Mouse (Mus musculus) midbrain, embryonic 14.5 days (tissue): ENCODE measurements around the gene Supt6. TPM values are rescaled to one million over a fixed set of nuclear protein-coding genes. Genes with fewer than 3 reads are reported as not detected.
A peak's percentile ranks its signal among the peaks of the same experiment; 100 is the strongest.

Experiments
- ATAC-seq: fragments of 200-750 bp; cut with Nextera tagmentation; 2 replicates; pipeline ENCODE4 v1.8.0; 2017; ENCODE audit warnings: moderate number of reproducible peaks, moderate library complexity; ENCODE audit not compliant: low FRiP score, low TSS enrichment
- DNase-seq: peaks from one replicate; pipeline ENCODE4 v3.0.0-alpha.2; 2015
- H3K27ac ChIP-seq: fragments of 300-500 bp; sonication (generic); replicated peaks from 2 replicates; pipeline ENCODE4 v1.5.1; 2014; ENCODE audit warnings: mild to moderate bottlenecking, low read depth, low read length, moderate library complexity
- H3K27me3 ChIP-seq: fragments of 300-500 bp; sonication (generic); 2 replicates; pipeline ENCODE4 v1.6.1; 2014; ENCODE audit warnings: low read length, control low read depth, mixed read lengths; ENCODE audit not compliant: control insufficient read depth, insufficient read depth
- H3K36me3 ChIP-seq: fragments of 300-500 bp; sonication (generic); 2 replicates; pipeline ENCODE4 v1.6.1; 2014; ENCODE audit warnings: low read length, control low read depth; ENCODE audit not compliant: control insufficient read depth, insufficient read depth
- H3K4me1 ChIP-seq: fragments of 300-500 bp; sonication (generic); 2 replicates; pipeline ENCODE4 v1.6.1; 2014; ENCODE audit warnings: mild to moderate bottlenecking, antibody characterized with exemption, low read length, control low read depth; ENCODE audit not compliant: control insufficient read depth, insufficient read depth
- H3K4me2 ChIP-seq: fragments of 300-500 bp; sonication (generic); 2 replicates; pipeline ENCODE4 v1.6.1; 2014; ENCODE audit warnings: mild to moderate bottlenecking, low read length, moderate library complexity
- H3K4me3 ChIP-seq: fragments of 300-500 bp; sonication (generic); replicated peaks from 2 replicates; pipeline ENCODE4 v1.5.1; 2014; ENCODE audit warnings: low read depth, low read length
- H3K9ac ChIP-seq: fragments of 300-500 bp; sonication (generic); replicated peaks from 2 replicates; pipeline ENCODE4 v1.6.1; 2014; ENCODE audit warnings: mild to moderate bottlenecking, low read length, moderate library complexity
- H3K9me3 ChIP-seq: fragments of 300-500 bp; sonication (generic); 2 replicates; pipeline ENCODE4 v1.6.1; 2016; ENCODE audit warnings: low read length, control low read depth, mixed read lengths; ENCODE audit not compliant: control insufficient read depth
- WGBS: fragments of 180-500 bp; shearing (Covaris S2); extraction: QIAGEN DNeasy Blood & Tissue Kit; methylation state at CpG from one replicate; pipeline ENCODE4 v1.1.7; 2014; 5-methylcytosine and 5-hydroxymethylcytosine counted together
- polyA plus RNA-seq: library from polyadenylated mRNA; unstranded; fragments of >200 nt; fragmentation: Nextera tagmentation; extraction: Ambion mirVana; gene quantifications from 2 replicates; pipeline ENCODE4 v1.2.1, GENCODE M21; 2014

Gene Supt6
- polyA plus RNA-seq, 1 experiment from 2014 or later, result 29.5 TPM

GRCm38 (mm10) chr11:78265571-78265970, 19.8 kb upstream of the Supt6 start:
- Histone ChIP-seq H3K4me1 (0 out of 2 replicates have a peak, but pooled peaks cover 4% of the 10 kb centered on the region), H3K27me3 (no peaks in the 10 kb centered on the region), H3K36me3 (peaks cover 66% of the 10 kb centered on the region), H3K9ac (no peak overlapping the region), H3K9me3 (no peaks in the 10 kb centered on the region), H3K27ac (no peak overlapping the region), H3K4me2 (no peak overlapping the region), H3K4me3 (no peak overlapping the region)
- 97% methylated on average over 6 of the region's 6 CpGs for WGBS
- DNase-seq (no peak), ATAC-seq (no peak)

DNA sequence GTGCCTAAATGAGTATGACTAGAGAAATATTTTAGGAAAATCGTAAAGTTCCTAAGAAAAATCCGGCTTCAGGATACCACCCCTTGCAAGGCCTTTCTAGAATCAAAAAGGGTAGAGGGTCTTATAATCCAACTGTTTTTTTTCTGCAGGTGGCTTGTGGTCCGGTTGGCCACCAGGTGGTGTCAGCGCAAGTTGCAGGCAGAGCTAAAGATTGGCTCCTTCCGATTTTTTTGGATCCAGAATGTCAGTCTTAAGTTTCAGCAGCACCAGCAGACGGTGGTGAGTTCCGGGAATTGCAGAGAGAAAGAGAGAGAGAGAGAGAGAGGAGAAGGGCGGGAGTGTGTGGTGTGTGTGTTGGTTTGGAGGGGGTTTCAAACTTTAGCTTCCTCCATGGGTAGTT, 16.8 kb upstream of the Supt6 start:
- ATAC-seq, result no peak
- WGBS, result 5% methylated on average over 8 of the region's 8 CpGs
- no peak overlapping the region for H3K27ac ChIP-seq
- H3K4me2 ChIP-seq, result peak overlapping the region; percentile 81
- peak overlapping the region; percentile 87 for H3K4me3 ChIP-seq
- H3K9ac ChIP-seq, result peak overlapping the region; percentile 76; the same call in 1 of the 2 replicates
- H3K27me3 ChIP-seq, result no peaks in the 10 kb centered on the region
- peak; percentile 81 for DNase-seq
- H3K4me1 ChIP-seq, result 0 out of 2 replicates have a peak, but pooled peaks cover 4% of the 10 kb centered on the region
- no peaks in the 10 kb centered on the region for H3K9me3 ChIP-seq
- peaks cover 39% of the 10 kb centered on the region for H3K36me3 ChIP-seq

GRCm38 (mm10) chr11:78261380-78262352, 15.9 kb upstream of the Supt6 start, which contains the start of gene 2610507B11Rik:
Gene 2610507B11Rik (plus strand): TSS chr11:78261752.
- peak within 1 kb of the TSS; percentile 87 for H3K4me3 ChIP-seq
- H3K4me2 ChIP-seq, result peak within 1 kb of the TSS; percentile 81
- peak within 1 kb of the TSS; percentile 82 for H3K27ac ChIP-seq
- no peaks in the 10 kb centered on the region for H3K9me3 ChIP-seq
- peak; percentile 97 for ATAC-seq
- no peaks in the 10 kb centered on the region for H3K27me3 ChIP-seq
- H3K4me1 ChIP-seq, result 0 out of 2 replicates have a peak, but pooled peaks cover 4% of the 10 kb centered on the region
- WGBS, result under 1% methylated on average over 96 of the region's 115 CpGs
- peak; percentile 98 for DNase-seq
- peak within 1 kb of the TSS; percentile 76 for H3K9ac ChIP-seq
- peaks cover 30% of the 10 kb centered on the region for H3K36me3 ChIP-seq

- Histone ChIP-seq H3K27ac (no peak overlapping the region), H3K4me1 (0 out of 2 replicates have a peak, but pooled peaks cover 4% of the 10 kb centered on the region), H3K9me3 (no peaks in the 10 kb centered on the region), H3K36me3 (peaks cover 25% of the 10 kb centered on the region), H3K4me3 (peak overlapping the region; percentile 87), H3K9ac (no peak overlapping the region), H3K27me3 (no peaks in the 10 kb centered on the region), H3K4me2 (peak overlapping the region; percentile 81)
- no peak for DNase-seq
- ATAC-seq, result no peak
- WGBS, result 98% methylated on average over 2 of the region's 2 CpGs
Observed at GRCm38 (mm10) chr11:78260489-78261258, 14.9 kb upstream of the Supt6 start.

GRCm38 (mm10) chr11:78256618-78257017, 10.8 kb upstream of the Supt6 start:
- H3K27ac ChIP-seq, result no peak overlapping the region
- 91% methylated on average over 1 of the region's 1 CpGs for WGBS
- no peak for ATAC-seq
- H3K9me3 ChIP-seq, result no peaks in the 10 kb centered on the region
- H3K4me2 ChIP-seq, result no peak overlapping the region
- no peaks in the 10 kb centered on the region for H3K4me1 ChIP-seq
- H3K4me3 ChIP-seq, result no peak overlapping the region
- H3K27me3 ChIP-seq, result no peaks in the 10 kb centered on the region
- H3K9ac ChIP-seq, result no peak overlapping the region
- peak; percentile 9 for DNase-seq
- peaks cover 35% of the 10 kb centered on the region for H3K36me3 ChIP-seq

- Histone ChIP-seq H3K4me2 (peak overlapping the region; percentile 26), H3K27me3 (no peaks in the 10 kb centered on the region), H3K9me3 (no peaks in the 10 kb centered on the region), H3K36me3 (peaks cover 20% of the 10 kb centered on the region), H3K4me3 (no peak overlapping the region), H3K4me1 (peaks cover 27% of the 10 kb centered on the region), H3K9ac (no peak overlapping the region), H3K27ac (no peak overlapping the region)
- DNase-seq, result no peak
- 66% methylated on average over 4 of the region's 4 CpGs for WGBS
- ATAC-seq, result no peak
Observed at GRCm38 (mm10) chr11:78247727-78248140, 1.9 kb upstream of the Supt6 start.

- ATAC-seq, result no peak
- no peak overlapping the region for H3K27ac ChIP-seq
- H3K9me3 ChIP-seq, result no peaks in the 10 kb centered on the region
- H3K9ac ChIP-seq, result no peak overlapping the region
- H3K4me1 ChIP-seq, result peaks cover 27% of the 10 kb centered on the region
- no peak for DNase-seq
- peaks cover 14% of the 10 kb centered on the region for H3K36me3 ChIP-seq
- H3K27me3 ChIP-seq, result no peaks in the 10 kb centered on the region
- peak overlapping the region; percentile 85; the same call in 1 of the 2 replicates for H3K4me3 ChIP-seq
- WGBS, result 88% methylated on average over 3 of the region's 3 CpGs
- peak overlapping the region; percentile 90 for H3K4me2 ChIP-seq
Observed at GRCm38 (mm10) chr11:78247012-78247348, 1.2 kb upstream of the Supt6 start.

DNA sequence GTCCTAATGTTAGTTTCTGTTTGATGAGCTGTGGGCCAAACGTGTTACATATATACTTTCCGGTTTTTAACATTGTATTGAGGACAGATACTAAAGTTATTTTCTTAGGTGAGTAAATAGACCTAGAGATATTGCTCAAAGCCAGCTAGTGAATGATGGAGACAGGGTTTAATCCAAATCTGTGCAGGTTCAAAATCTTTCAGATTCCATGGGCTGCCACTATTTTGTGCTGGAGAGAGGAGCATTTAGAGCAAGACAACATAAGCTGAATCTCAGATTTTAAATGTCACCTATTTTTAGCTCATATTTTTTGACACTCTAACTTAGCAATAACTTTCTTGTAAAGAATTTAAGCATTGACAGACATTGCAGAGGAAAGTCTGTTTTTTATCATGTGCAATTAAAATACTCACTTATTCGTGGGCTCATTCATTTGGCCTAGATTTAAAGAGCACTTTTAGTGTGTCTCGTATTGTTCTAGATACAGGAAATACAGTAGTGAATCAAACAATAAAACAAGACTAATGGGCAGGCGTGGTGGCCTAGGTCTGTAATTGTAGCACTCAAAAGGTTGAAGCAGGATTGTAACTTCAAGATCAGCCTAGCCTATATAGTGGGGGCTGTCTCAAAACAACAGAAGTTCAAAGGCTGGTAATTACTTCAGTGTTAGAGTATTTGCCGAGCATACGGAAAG, 678 bp upstream of the Supt6 start:
- peak overlapping the region; percentile 83; the same call in 1 of the 2 replicates for H3K9ac ChIP-seq
- H3K9me3 ChIP-seq, result no peaks in the 10 kb centered on the region
- peak overlapping the region; percentile 85 for H3K4me3 ChIP-seq
- peaks cover 27% of the 10 kb centered on the region for H3K4me1 ChIP-seq
- 56% methylated on average over 7 of the region's 7 CpGs for WGBS
- H3K27ac ChIP-seq, result peak overlapping the region; percentile 96
- no peak for DNase-seq
- no peaks in the 10 kb centered on the region for H3K27me3 ChIP-seq
- ATAC-seq, result no peak
- H3K36me3 ChIP-seq, result peaks cover 9% of the 10 kb centered on the region
- H3K4me2 ChIP-seq, result peak overlapping the region; percentile 90
